Mouse (Mus musculus) cerebellum, adult 2 months (tissue): Measurements from ENCODE around the gene Krt28. TPM values are rescaled to one million over a fixed set of nuclear protein-coding genes. Genes with fewer than 3 reads are reported as not detected.

Source experiments
- DNase-seq, 2 experiments: peaks; one replicate each; pipeline ENCODE4 v3.0.0; 2021
- H3K27ac ChIP-seq: fragments of 200-500 bp; 2 replicates; pipeline ENCODE4 v1.5.1; 2012; ENCODE audit warnings: low read length, control low read depth, inconsistent platforms; ENCODE audit not compliant: insufficient read depth
- H3K27me3 ChIP-seq: fragments of 200-500 bp; 2 replicates; pipeline ENCODE4 v1.6.1; 2012; ENCODE audit warnings: inconsistent platforms, mild to moderate bottlenecking, low read length, moderate library complexity; ENCODE audit not compliant: control insufficient read depth, insufficient read depth
- H3K4me1 ChIP-seq: fragments of 200-500 bp; 2 replicates; pipeline ENCODE4 v1.6.1; 2011; ENCODE audit warnings: low read length; ENCODE audit not compliant: control insufficient read depth, insufficient read depth
- H3K4me3 ChIP-seq: fragments of 200-500 bp; replicated peaks from 2 replicates; pipeline ENCODE3; 2011; ENCODE audit warnings: mild to moderate bottlenecking, low read depth, low read length, control low read depth; ENCODE audit not compliant: insufficient read depth
- CTCF ChIP-seq: fragments of 200-500 bp; IDR thresholded peaks from 2 replicates; pipeline ENCODE4 v1.5.1; 2011; ENCODE audit warnings: low read depth, mild to moderate bottlenecking, control low read depth, low read length, moderate library complexity, borderline replicate concordance; ENCODE audit not compliant: insufficient read depth
- POLR2A ChIP-seq: fragments of 200-500 bp; IDR thresholded peaks from 2 replicates; pipeline ENCODE4 v1.6.1; 2011; ENCODE audit warnings: low read length, control low read depth, borderline replicate concordance; ENCODE audit not compliant: insufficient read depth
- WGBS: fragments of 180-500 bp; shearing (Covaris S2); methylation state at CpG from one replicate; pipeline ENCODE4 v1.1.7; 2018; 5-methylcytosine and 5-hydroxymethylcytosine counted together
- polyA plus RNA-seq: library from polyadenylated mRNA; depleted of rRNA; stranded (reverse); fragments of >200 nt; gene quantifications from 2 replicates; pipeline ENCODE4 v1.2.3, GENCODE M21; 2012; rRNA removed

Gene Krt28
- polyA plus RNA-seq = 2.5 and 2.6 TPM in 2 replicates

DNA sequence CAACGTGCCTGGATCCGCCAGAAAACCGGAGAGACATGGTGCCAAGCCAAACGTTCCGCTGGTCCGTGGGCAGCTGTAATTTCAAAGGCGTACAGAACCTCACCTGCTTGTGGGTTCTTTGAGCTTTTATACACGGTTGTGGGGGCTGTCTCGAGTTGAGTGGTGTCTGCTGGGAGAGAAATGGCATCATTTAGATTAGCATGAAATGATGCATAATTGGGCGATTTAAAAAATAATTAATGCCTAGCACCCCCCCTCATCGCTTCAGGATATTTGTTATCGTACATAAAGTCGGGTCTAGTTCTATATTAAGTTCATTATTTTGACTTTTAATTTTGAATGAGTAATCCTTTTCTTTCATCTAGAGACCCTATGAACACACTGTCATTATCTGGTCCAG is at the start of gene Krt28:
Gene Krt28 (minus strand): TSS at position 101 of the 400 bp plus-strand sequence.
- 71% methylated on average over 13 of the region's 13 CpGs for WGBS
- H3K4me1 ChIP-seq = 0 out of 2 replicates have a peak, but pooled peaks cover 2% of the 10 kb centered on the region
- no peak within 1 kb of the TSS for H3K27ac ChIP-seq
- no peak for TF ChIP-seq CTCF
- TF ChIP-seq POLR2A = no peak
- DNase-seq = no peak
- no peaks in the 10 kb centered on the region for H3K27me3 ChIP-seq
- H3K4me3 ChIP-seq = no peak within 1 kb of the TSS

DNA sequence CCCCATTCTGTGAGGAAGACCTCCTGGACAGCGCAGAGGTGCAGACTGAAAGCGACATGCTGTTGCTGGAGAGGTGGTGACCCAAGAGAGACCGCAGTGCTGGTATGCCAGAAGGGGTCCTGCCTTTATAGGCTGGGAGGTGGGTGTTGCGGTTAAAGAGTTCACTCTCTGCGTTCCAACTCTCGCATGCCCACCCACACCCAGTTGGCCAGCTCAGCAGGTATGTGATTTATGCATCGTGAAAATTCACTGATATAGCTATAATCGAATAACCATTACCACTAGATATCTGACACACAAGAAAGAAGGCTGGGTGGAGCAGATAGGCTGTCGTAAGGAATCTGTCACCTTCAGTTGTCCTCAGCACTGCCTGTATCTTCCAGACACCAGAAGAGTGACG is 47.5 kb upstream of the Krt28 start, which contains the start of gene Krt12:
Gene Krt12 (minus strand): TSS at position 101 of the 400 bp plus-strand sequence.
- 83% methylated on average over 10 of the region's 10 CpGs for WGBS
- Histone ChIP-seq H3K4me3 (no peak within 1 kb of the TSS), H3K4me1 (no peaks in the 10 kb centered on the region), H3K27me3 (no peaks in the 10 kb centered on the region), H3K27ac (no peak within 1 kb of the TSS)
- no peak for DNase-seq
- TF ChIP-seq POLR2A (no peak), CTCF (no peak)

GRCm38 (mm10) chr11:99420586-99420985 is 45.9 kb upstream of the Krt28 start:
- DNase-seq = no peak
- Histone ChIP-seq H3K4me1 (no peaks in the 10 kb centered on the region), H3K27ac (no peak overlapping the region), H3K27me3 (no peaks in the 10 kb centered on the region), H3K4me3 (no peak overlapping the region)
- TF ChIP-seq CTCF = no peak
- TF ChIP-seq POLR2A = no peak
- 52% methylated on average over 10 of the region's 10 CpGs for WGBS

- DNase-seq = no peak
- no peak overlapping the region for H3K27ac ChIP-seq
Observed at GRCm38 (mm10) chr11:99417819-99418218, 43.1 kb upstream of the Krt28 start.

GRCm38 (mm10) chr11:99416902-99417301 is 42.2 kb upstream of the Krt28 start:
- DNase-seq = no peak
- Histone ChIP-seq H3K4me3 (no peak overlapping the region), H3K27me3 (no peaks in the 10 kb centered on the region), H3K27ac (no peak overlapping the region), H3K4me1 (no peaks in the 10 kb centered on the region)
- WGBS = 56% methylated on average over 13 of the region's 13 CpGs
- TF ChIP-seq POLR2A = no peak
- TF ChIP-seq CTCF = no peak

More at GRCm38 (mm10) chr11:99417819-99418218, 43.1 kb upstream of the Krt28 start:
- Histone ChIP-seq H3K27me3 (no peaks in the 10 kb centered on the region), H3K4me3 (no peak overlapping the region), H3K4me1 (no peaks in the 10 kb centered on the region)
- no peak for TF ChIP-seq POLR2A
- no peak for TF ChIP-seq CTCF
- 29% methylated on average over 16 of the region's 16 CpGs for WGBS

- no peak for DNase-seq
- no peak for TF ChIP-seq POLR2A
- TF ChIP-seq CTCF = no peak
- Histone ChIP-seq H3K27ac (no peak overlapping the region), H3K4me3 (no peak overlapping the region), H3K27me3 (no peaks in the 10 kb centered on the region), H3K4me1 (no peaks in the 10 kb centered on the region)
- WGBS = 92% methylated on average over 13 of the region's 13 CpGs
Observed at GRCm38 (mm10) chr11:99414463-99415147, 39.9 kb upstream of the Krt28 start.

- no peaks in the 10 kb centered on the region for H3K4me1 ChIP-seq
- WGBS = 20% methylated on average over 6 of the region's 6 CpGs
- TF ChIP-seq POLR2A (no peak), CTCF (no peak)
- no peak for DNase-seq
- no peaks in the 10 kb centered on the region for H3K27me3 ChIP-seq
- no peak overlapping the region for H3K4me3 ChIP-seq
- no peak overlapping the region for H3K27ac ChIP-seq
Observed at GRCm38 (mm10) chr11:99413247-99413646, 38.5 kb upstream of the Krt28 start.

DNA sequence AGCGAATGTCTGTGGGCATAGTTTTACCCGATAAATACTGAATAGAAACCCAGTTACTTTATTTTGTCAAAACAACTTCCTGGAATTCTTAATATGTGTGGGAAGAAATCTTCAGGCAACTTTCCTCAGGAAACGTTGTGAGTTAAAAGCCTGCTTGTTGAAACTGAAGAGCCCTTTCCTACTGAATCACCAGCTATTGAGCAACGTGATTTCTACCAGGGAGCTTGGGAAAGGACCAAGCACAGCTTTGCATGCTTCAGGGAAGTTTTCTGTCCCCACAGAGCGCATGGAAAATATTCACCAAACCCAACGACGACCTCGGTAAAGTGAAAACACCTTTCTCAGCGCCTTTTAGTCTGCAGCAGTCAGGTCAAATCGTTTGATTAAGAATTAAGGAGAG is 31.5 kb upstream of the Krt28 start:
- DNase-seq = no peak
- H3K4me3 ChIP-seq = no peak overlapping the region
- no peaks in the 10 kb centered on the region; the same call in 1 of the 2 replicates for H3K27me3 ChIP-seq
- H3K27ac ChIP-seq = no peak overlapping the region
- TF ChIP-seq CTCF = no peak
- no peak for TF ChIP-seq POLR2A
- H3K4me1 ChIP-seq = no peaks in the 10 kb centered on the region
- 78% methylated on average over 10 of the region's 10 CpGs for WGBS
